Mouse (Mus musculus): ENCODE results near the gene Nipa1. TPM values are rescaled to one million over a fixed set of nuclear protein-coding genes. Genes with fewer than 3 reads are reported as not detected.
A peak's percentile ranks its signal among the peaks of the same experiment; 100 is the strongest.

The Nipa1 gene
- polyA plus RNA-seq, 1 experiment from 2014 or later: 15.6 TPM

DNA sequence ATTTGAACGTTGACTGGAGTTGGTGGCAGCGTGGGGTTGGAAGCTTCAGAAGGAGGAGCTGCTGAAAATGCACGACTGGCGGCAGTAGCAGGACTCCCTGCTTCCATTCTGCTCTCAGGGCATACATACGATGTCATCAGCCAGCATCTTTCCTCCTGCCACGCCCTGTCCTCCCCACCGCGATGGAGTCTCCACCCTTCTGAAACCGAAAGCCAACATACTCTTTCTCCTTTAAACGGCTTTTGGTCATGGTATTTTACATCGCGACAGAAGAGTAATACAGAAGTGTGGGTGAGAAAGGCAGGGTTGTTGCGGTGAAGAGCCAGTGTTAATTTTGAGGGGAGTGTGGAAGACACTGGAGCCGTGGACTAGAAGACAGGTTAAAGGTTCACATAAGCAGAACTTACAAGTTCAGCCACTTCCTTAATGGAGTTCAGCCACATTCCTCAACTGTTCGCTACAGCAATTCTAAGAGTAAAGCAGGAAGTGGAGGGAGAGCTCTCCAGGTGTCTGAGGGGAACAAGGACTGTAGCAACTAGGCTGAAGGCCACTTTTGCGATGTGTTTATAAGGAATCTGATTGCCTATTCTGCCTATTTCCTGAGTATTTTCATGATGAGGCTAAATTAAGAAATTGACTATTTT is 51.4 kb downstream of the Nipa1 start:
- 9% methylated on average over 16 of the region's 16 CpGs for WGBS (ENCODE audit: insufficient replicate concordance)
- ATAC-seq (ENCODE audit: low read depth): peak; percentile 86
- Histone ChIP-seq H3K27me3 (no peaks in the 10 kb centered on the region), H3K9ac (peak overlapping the region; percentile 64), H3K4me1 (replicated peaks) (peaks cover 34% of the 10 kb centered on the region), H3K9me3 (replicated peaks) (no peaks in the 10 kb centered on the region), H3K4me3 (replicated peaks) (peak overlapping the region; percentile 56), H3K27ac (peak overlapping the region; percentile 56), H3K4me2 (peak overlapping the region; percentile 69), H3K36me3 (no peaks in the 10 kb centered on the region)
- DNase-seq: no peak

DNA sequence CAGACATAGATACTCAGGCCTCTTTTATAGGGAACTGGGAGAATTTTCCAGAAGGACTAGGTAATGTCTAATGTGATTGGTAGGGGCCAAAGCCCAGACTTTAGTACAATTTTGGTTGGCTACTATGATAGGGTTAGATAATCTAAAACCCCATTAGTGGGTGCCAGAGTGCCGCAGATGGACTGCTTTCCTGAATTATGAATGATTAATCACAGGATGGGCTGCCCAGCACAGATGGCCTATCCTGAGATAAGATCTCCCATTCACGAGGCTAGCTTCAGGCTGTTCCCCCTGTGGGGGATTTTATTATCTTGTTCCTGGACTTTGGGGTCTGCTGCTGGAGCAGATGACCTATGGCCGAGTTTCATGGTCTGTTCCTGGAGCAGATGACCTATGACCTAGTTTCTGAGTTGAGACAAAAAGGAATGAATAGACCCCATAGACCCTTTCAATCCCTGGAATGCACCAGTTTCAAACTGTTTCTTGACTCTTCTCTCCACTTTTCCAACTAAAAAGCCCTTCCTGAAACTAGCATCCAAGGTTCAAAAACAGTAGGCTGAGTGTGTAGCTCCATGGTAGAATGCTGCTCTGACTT is 52.8 kb downstream of the Nipa1 start:
- 42% methylated on average over 3 of the region's 3 CpGs for WGBS (ENCODE audit: insufficient replicate concordance)
- no peak for ATAC-seq (ENCODE audit: low read depth)

DNA sequence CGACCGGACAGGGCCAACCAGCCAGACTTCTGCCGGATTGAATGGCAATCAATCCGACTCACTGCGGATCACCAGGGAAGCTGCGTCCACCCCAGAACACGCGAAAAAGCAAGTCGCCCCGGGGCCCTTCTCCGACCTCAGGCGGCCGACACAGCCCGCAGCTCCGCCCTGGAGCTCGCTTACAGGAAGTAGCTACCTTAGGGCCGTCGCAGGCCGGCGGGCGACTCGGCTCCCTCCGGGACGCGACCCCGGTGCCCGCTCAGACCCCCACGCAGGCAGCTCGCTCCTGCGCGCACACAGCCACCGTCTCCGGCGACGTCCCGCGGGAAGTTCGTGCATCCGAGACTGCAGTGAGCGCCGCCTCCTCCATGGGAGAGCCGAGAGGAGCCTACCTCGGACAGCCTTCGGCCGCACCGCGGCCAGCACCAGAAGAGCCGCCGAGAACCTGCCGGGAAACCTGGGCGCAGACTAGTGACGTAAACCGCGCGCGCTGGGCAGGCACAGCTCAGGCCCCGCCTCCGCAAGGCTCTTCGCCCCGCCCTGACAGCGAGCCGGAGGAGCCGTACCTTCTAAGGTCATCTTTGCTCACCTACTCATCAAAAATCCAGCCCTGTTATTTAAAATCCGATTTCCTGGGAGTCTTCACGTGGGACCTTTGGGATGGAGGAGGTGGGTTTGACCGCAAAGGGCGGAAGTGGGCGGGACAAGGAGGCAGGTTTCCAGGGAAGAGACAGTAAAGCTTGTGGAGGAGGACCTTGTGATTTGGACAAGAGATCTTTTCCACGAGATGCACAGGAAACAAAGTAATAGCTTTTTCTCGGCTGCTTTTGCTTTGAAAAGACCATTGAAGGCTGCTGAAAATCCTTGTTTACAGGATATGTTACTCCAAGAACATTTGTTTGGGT is 57.5 kb downstream of the Nipa1 start, which contains the start of gene Nipa2:
Gene Nipa2, minus strand, starts transcription at position 473 of the 905 bp plus-strand sequence.
- Histone ChIP-seq H3K27me3 (no peaks in the 10 kb centered on the region), H3K27ac (peak within 1 kb of the TSS; percentile 91), H3K9ac (peak within 1 kb of the TSS; percentile 93), H3K4me1 (replicated peaks) (peaks cover 31% of the 10 kb centered on the region), H3K36me3 (peaks cover 10% of the 10 kb centered on the region; the same call in 1 of the 2 replicates), H3K4me2 (peak within 1 kb of the TSS; percentile 80), H3K4me3 (replicated peaks) (peak within 1 kb of the TSS; percentile 80), H3K9me3 (replicated peaks) (no peaks in the 10 kb centered on the region)
- DNase-seq (peak; percentile 91), ATAC-seq (ENCODE audit: low read depth) (peak; percentile 96)
- WGBS (ENCODE audit: insufficient replicate concordance): under 1% methylated on average over 70 of the region's 70 CpGs

More for the DNA sequence above, 52.8 kb downstream of the Nipa1 start:
- no peak overlapping the region for H3K9ac ChIP-seq
- H3K27ac ChIP-seq: no peak overlapping the region
- H3K4me1 ChIP-seq (replicated peaks): peaks cover 43% of the 10 kb centered on the region
- H3K9me3 ChIP-seq (replicated peaks): no peaks in the 10 kb centered on the region
- no peak overlapping the region for H3K4me2 ChIP-seq
- H3K27me3 ChIP-seq: no peaks in the 10 kb centered on the region
- H3K36me3 ChIP-seq: no peaks in the 10 kb centered on the region
- DNase-seq: no peak
- H3K4me3 ChIP-seq (replicated peaks): no peak overlapping the region

DNA sequence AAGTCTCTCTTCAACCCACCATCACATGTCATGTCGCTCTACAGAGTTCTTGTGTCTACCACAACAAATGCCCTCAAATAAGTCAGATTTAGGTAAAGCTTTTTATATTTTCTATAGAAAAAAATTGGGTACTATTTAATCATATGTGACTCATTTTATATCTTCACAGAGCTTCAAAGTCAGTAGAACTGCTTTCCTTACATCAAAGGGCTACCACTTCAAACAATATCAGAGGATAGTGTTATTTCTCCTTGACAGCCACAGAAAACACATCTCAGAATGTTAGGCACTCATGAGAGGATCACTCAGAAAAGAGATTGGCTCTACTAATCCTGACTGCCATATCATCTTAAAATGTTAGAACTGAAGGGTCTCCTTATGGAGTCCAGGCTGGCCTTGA is 59.2 kb downstream of the Nipa1 start:
- peak overlapping the region; percentile 37 for H3K4me3 ChIP-seq (replicated peaks)
- H3K9me3 ChIP-seq (replicated peaks): no peaks in the 10 kb centered on the region
- H3K4me1 ChIP-seq (replicated peaks): peaks cover 26% of the 10 kb centered on the region
- peaks cover 10% of the 10 kb centered on the region; the same call in 1 of the 2 replicates for H3K36me3 ChIP-seq
- no peak for DNase-seq
- H3K27me3 ChIP-seq: no peaks in the 10 kb centered on the region
- no peak for ATAC-seq (ENCODE audit: low read depth)
- peak overlapping the region; percentile 18; the same call in 1 of the 2 replicates for H3K9ac ChIP-seq
- 88% methylated on average over 1 of the region's 1 CpGs for WGBS (ENCODE audit: insufficient replicate concordance)
- H3K4me2 ChIP-seq: peak overlapping the region; percentile 66
- no peak overlapping the region for H3K27ac ChIP-seq

DNA sequence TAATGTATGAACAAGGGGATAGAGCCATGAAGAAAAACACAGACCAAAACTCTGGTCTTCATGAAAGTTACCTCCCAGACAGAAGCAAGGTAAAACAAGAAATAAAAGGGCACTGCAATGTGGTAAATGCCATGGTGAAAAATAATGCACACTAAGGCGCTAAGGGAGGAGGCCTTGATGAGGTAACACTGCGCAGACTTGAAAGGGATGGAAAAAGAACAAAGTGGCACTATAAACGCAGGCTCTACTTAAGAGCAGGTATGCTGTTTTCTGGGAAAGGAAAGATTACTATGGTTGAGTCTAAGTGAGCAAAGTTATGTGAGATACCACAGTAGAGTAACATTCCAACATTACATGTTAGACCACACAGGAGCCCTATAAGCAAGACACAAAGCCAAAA is 60.0 kb downstream of the Nipa1 start:
- H3K9ac ChIP-seq: no peak overlapping the region
- no peak overlapping the region for H3K27ac ChIP-seq
- H3K9me3 ChIP-seq (replicated peaks): no peaks in the 10 kb centered on the region
- DNase-seq (no peak), ATAC-seq (ENCODE audit: low read depth) (no peak)
- 91% methylated on average over 3 of the region's 3 CpGs for WGBS (ENCODE audit: insufficient replicate concordance)
- no peak overlapping the region for H3K4me2 ChIP-seq
- H3K36me3 ChIP-seq: peaks cover 16% of the 10 kb centered on the region
- no peak overlapping the region for H3K4me3 ChIP-seq (replicated peaks)
- no peaks in the 10 kb centered on the region for H3K27me3 ChIP-seq
- H3K4me1 ChIP-seq (replicated peaks): peaks cover 23% of the 10 kb centered on the region

DNA sequence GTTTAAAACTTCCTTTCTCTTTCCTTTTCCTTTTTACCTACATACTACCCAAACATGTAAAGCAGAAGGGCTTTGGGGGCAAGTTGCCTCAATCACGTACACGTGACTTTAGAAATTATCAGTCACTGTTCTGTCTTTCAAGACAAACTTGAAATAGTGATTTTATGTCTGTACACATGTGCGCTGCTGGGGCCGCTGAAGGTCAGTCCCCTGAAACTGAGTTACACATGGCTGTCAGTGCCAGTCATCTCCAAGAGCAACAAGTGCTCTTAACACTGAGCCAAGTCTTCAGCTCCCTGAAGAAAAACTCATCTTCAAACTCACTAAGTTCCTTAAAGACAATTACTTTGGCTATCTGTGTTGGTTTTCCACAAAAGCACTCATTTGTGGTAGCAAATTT is 61.8 kb downstream of the Nipa1 start:
- ATAC-seq (ENCODE audit: low read depth): no peak
- H3K4me1 ChIP-seq (replicated peaks): peaks cover 13% of the 10 kb centered on the region
- no peak overlapping the region for H3K4me2 ChIP-seq
- no peak overlapping the region for H3K27ac ChIP-seq
- DNase-seq: no peak
- H3K36me3 ChIP-seq: peaks cover 27% of the 10 kb centered on the region
- H3K4me3 ChIP-seq (replicated peaks): no peak overlapping the region
- no peak overlapping the region for H3K9ac ChIP-seq
- H3K9me3 ChIP-seq (replicated peaks): no peaks in the 10 kb centered on the region
- WGBS (ENCODE audit: insufficient replicate concordance): 82% methylated on average over 4 of the region's 4 CpGs
- H3K27me3 ChIP-seq: no peaks in the 10 kb centered on the region

DNA sequence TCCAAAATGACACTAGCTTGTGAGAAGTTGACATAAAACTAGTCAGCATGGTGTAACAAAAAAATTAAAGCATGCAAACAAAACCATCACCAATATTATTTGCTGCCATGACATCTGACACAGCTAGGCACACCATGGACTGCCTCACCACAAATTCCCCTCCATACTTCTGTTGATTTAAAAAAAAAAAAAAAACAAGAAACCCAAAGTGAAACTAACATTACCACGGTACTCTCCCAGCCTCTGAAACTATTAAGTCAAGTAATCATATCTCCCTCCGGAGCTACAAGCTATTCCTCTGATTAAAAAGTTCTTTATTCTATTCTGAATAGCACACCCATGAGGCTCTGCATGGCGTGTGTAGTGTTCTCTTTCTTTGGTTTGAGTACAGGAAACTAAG is 62.6 kb downstream of the Nipa1 start:
- DNase-seq (no peak), ATAC-seq (ENCODE audit: low read depth) (no peak)
- Histone ChIP-seq H3K36me3 (peaks cover 27% of the 10 kb centered on the region), H3K4me3 (replicated peaks) (no peak overlapping the region), H3K4me2 (no peak overlapping the region), H3K9ac (no peak overlapping the region), H3K27ac (no peak overlapping the region), H3K4me1 (replicated peaks) (peaks cover 9% of the 10 kb centered on the region), H3K27me3 (no peaks in the 10 kb centered on the region), H3K9me3 (replicated peaks) (no peaks in the 10 kb centered on the region)
- 82% methylated on average over 3 of the region's 3 CpGs for WGBS (ENCODE audit: insufficient replicate concordance)

DNA sequence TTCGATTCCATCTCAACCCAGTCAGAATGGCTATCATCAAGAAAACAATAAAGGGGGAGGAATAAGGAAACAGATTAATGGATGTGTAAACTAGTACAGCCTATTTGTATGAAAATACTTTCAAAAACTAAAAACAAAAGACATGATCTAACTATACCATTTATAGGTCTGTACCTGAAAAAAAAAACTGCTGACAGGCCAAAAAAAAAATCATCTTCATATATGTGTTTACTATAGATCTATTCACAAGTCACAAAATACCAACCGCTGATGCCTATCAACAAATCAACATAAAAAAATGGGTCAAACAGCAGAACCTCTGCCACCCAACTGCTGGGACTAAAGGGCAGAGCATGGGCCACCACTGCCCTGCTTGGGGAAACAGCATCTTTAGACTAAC is 63.7 kb downstream of the Nipa1 start:
- Histone ChIP-seq H3K4me2 (no peak overlapping the region), H3K27ac (no peak overlapping the region), H3K4me1 (replicated peaks) (peaks cover 7% of the 10 kb centered on the region), H3K36me3 (peaks cover 27% of the 10 kb centered on the region), H3K9me3 (replicated peaks) (no peaks in the 10 kb centered on the region), H3K9ac (no peak overlapping the region), H3K4me3 (replicated peaks) (no peak overlapping the region), H3K27me3 (no peaks in the 10 kb centered on the region)
- WGBS (ENCODE audit: insufficient replicate concordance): 86% methylated on average over 2 of the region's 2 CpGs
- ATAC-seq (ENCODE audit: low read depth): no peak
- DNase-seq: no peak

DNA sequence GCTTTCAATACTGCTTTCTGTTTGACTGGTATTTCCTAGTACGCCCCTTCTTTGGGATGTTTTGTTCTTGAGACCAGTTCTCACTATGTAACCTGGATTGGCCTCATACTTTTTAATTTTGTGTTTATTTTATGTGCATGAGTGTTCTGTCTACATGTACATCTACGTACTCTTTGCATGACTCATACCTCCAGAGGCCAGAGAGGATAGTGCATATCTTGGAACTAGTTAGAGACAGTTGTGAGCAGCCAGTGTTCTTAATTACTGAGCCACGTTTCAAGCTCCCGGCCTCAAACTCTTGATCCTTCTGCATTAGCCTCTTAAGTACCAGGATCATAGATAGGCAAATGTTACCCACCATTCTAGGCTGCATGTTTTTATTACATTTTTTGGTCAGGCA is 81.4 kb downstream of the Nipa1 start:
- no peaks in the 10 kb centered on the region for H3K9me3 ChIP-seq (replicated peaks)
- WGBS (ENCODE audit: insufficient replicate concordance): 88% methylated on average over 4 of the region's 4 CpGs
- DNase-seq (no peak), ATAC-seq (ENCODE audit: low read depth) (no peak)
- no peak overlapping the region for H3K9ac ChIP-seq
- H3K27ac ChIP-seq: no peak overlapping the region
- no peak overlapping the region for H3K4me3 ChIP-seq (replicated peaks)
- peaks cover 13% of the 10 kb centered on the region for H3K36me3 ChIP-seq
- H3K27me3 ChIP-seq: no peaks in the 10 kb centered on the region
- H3K4me1 ChIP-seq (replicated peaks): no peaks in the 10 kb centered on the region
- no peak overlapping the region for H3K4me2 ChIP-seq

DNA sequence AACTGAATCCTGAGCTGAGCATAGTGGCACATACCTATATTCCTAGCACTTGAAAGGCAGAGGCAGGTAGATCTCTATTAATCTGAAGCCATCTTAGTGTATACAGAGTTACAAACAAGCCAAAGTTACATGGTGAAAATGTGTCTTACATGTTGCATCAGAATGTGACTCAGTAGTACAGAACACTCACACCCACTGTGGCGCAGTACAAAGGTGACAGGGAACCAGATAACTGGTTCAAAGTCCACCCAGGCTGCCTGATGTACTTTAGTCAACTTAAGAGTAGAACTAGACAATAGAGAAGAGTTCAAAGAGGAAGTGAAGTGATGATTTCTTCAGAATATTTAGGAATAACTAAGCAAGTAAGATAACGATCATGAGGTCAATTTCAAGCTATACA is 84.7 kb downstream of the Nipa1 start:
- Histone ChIP-seq H3K27ac (no peak overlapping the region), H3K27me3 (no peaks in the 10 kb centered on the region), H3K9me3 (replicated peaks) (no peaks in the 10 kb centered on the region), H3K36me3 (peaks cover 31% of the 10 kb centered on the region), H3K4me2 (no peak overlapping the region), H3K4me3 (replicated peaks) (no peak overlapping the region), H3K4me1 (replicated peaks) (no peaks in the 10 kb centered on the region), H3K9ac (no peak overlapping the region)
- WGBS (ENCODE audit: insufficient replicate concordance): 78% methylated on average over 2 of the region's 2 CpGs
- ATAC-seq (ENCODE audit: low read depth) (no peak), DNase-seq (no peak)

DNA sequence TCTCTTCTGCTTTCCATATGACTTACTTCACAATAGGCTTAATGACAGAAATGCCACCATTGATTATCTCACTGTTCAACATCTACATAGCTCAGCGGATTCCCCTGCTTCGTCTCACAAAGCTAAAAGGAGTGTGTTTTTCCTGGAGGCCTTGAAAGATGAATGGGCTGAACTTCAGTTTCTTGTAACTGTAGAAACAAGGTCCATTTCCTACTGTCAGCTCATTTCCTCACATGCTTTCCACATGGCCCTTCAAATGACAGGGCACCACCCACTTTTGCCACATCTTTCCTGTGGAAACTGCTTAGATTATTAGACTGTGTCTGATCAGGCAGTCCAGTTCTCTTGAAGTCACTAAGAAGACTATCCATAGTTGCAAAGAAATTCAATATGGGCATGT is 91.1 kb downstream of the Nipa1 start:
- 81% methylated on average over 2 of the region's 2 CpGs for WGBS (ENCODE audit: insufficient replicate concordance)
- peaks cover 54% of the 10 kb centered on the region for H3K36me3 ChIP-seq
- DNase-seq (no peak), ATAC-seq (ENCODE audit: low read depth) (no peak)
- no peaks in the 10 kb centered on the region for H3K9me3 ChIP-seq (replicated peaks)
- H3K4me3 ChIP-seq (replicated peaks): no peak overlapping the region
- no peak overlapping the region for H3K4me2 ChIP-seq
- H3K4me1 ChIP-seq (replicated peaks): peaks cover 4% of the 10 kb centered on the region; the same call in 1 of the 2 replicates
- H3K27ac ChIP-seq: no peak overlapping the region
- H3K9ac ChIP-seq: no peak overlapping the region
- H3K27me3 ChIP-seq: no peaks in the 10 kb centered on the region

All from liver, embryonic 13.5 days (tissue).